Mouse (Mus musculus): ENCODE measurements at regions not wholly inside any gene's neighbourhood (a gene's known extent, or its start where the extent isn't known, plus 50 kb on each side); places are given as distances from the start of the nearest gene placed in this dataset.

DNA sequence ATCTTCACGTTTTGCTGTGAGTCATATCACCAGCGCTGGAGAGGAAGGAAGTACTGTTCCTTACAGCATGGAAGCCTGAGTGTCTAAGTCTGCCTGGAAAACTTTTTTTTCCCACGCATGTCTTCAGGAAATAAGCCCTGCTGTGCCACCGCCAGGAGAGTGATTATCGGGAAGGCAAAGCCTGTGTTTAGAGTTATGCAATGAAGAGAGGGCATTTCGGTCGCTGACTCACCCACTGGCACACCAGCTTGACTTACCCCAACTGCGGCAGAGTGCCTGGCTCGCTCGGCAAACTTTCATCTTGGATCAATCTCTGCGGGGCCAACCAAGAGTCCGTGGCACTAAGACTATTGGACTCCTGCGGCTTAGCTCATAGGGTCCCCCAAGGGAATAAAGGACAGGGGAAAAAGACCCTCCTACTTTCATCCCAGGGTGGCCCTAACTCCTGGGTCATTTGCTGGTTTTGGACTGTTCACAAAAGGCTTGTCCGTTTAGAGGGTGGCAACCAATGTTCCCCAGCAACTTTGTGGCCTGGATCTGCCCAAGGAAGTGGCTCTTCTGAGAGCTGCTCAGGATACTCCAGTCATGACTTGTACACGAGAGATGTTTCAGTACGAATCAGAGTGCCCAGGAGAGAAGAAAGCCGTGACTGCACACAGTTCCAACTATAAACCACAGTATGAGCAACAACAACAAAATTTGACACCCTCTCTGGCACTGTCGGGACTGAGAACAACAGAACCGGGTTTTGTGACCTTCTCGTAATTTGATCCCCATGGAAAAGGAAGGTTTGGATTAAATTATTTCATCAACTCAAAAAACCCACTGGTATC lies 248.3 kb downstream of the Zfp36l1 start:
- no peaks in the 10 kb centered on the region for H3K4me1 ChIP-seq (ENCODE audit: insufficient read depth, low read length)
- ATAC-seq (ENCODE audit: low FRiP score) (no peak), DNase-seq (ENCODE audit: low spot score) (no peak)
- H3K9me3 ChIP-seq (ENCODE audit: low read length): no peaks in the 10 kb centered on the region
- no peak overlapping the region for H3K9ac ChIP-seq (replicated peaks; ENCODE audit: low read length, poor library complexity, severe bottlenecking)
- H3K36me3 ChIP-seq (ENCODE audit: insufficient read depth, low read length): no peaks in the 10 kb centered on the region
- H3K27ac ChIP-seq (ENCODE audit: low read depth, low read length): no peak overlapping the region
- no peak overlapping the region for H3K4me2 ChIP-seq (ENCODE audit: low read depth, low read length, poor library complexity, severe bottlenecking)
- H3K4me3 ChIP-seq (ENCODE audit: low read depth, low read length): no peak overlapping the region
- 69% methylated on average over 20 of the region's 20 CpGs for WGBS
- TF ChIP-seq CTCF (IDR thresholded peaks at IDR 0.05): no peak
- no peaks in the 10 kb centered on the region for H3K27me3 ChIP-seq (ENCODE audit: insufficient read depth, low read length)

All from midbrain, postnatal 0 days (tissue).